Mouse (Mus musculus): ENCODE data around the gene Ppfibp2.

GRCm38 (mm10) chr7:107553461-107553860 is 41.5 kb upstream of the Ppfibp2 start:
- no peak for TF ChIP-seq CTCF (conservative IDR thresholded peaks at IDR 0.05; ENCODE audit: insufficient read depth, insufficient read length, low read depth, low read length)
- TF ChIP-seq POLR2A (IDR thresholded peaks at IDR 0.05; ENCODE audit: low read depth, low read length) = no peak
